Mouse (Mus musculus): ENCODE measurements around the gene Tspyl3. TPM values are rescaled to one million over a fixed set of nuclear protein-coding genes. Genes with fewer than 3 reads are reported as not detected.

Tspyl3 gene
- polyA plus RNA-seq, 1 experiment: 16.1 TPM

- no peaks in the 10 kb centered on the region for H3K27me3 ChIP-seq (ENCODE audit: control insufficient read depth, insufficient read depth, low read length)
- no peak for DNase-seq (ENCODE audit: low read depth in 1 of 2, low spot score in 2 of 2)
- no peak overlapping the region for H3K4me3 ChIP-seq (ENCODE audit: extremely low read depth, insufficient read depth, insufficient read length)
- peaks cover 18% of the 10 kb centered on the region for H3K36me3 ChIP-seq (ENCODE audit: control insufficient read depth, insufficient read depth, low read length)
- TF ChIP-seq POLR2A (IDR thresholded peaks at IDR 0.05; ENCODE audit: low read depth, low read length): no peak
- no peak for TF ChIP-seq CTCF (IDR thresholded peaks at IDR 0.05; ENCODE audit: extremely low read depth, insufficient read depth, insufficient read length, insufficient replicate concordance)
- no peak overlapping the region for H3K27ac ChIP-seq (ENCODE audit: insufficient read depth, low read length)
- 89% methylated on average over 3 of the region's 3 CpGs for WGBS
- no peaks in the 10 kb centered on the region for H3K4me1 ChIP-seq (ENCODE audit: control insufficient read depth, insufficient read depth, insufficient read length)
These were observed 45.3 kb downstream of the Tspyl3 start for GRCm38 (mm10) chr2:153179961-153180360.

- Histone ChIP-seq H3K27ac (ENCODE audit: insufficient read depth, low read length) (no peak overlapping the region), H3K4me1 (ENCODE audit: control insufficient read depth, insufficient read depth, insufficient read length) (no peaks in the 10 kb centered on the region), H3K27me3 (ENCODE audit: control insufficient read depth, insufficient read depth, low read length) (no peaks in the 10 kb centered on the region), H3K36me3 (ENCODE audit: control insufficient read depth, insufficient read depth, low read length) (peaks cover 18% of the 10 kb centered on the region), H3K4me3 (ENCODE audit: extremely low read depth, insufficient read depth, insufficient read length) (no peak overlapping the region)
- DNase-seq (ENCODE audit: low read depth in 1 of 2, low spot score in 2 of 2): no peak
- 93% methylated on average over 10 of the region's 10 CpGs for WGBS
- no peak for TF ChIP-seq POLR2A (IDR thresholded peaks at IDR 0.05; ENCODE audit: low read depth, low read length)
- TF ChIP-seq CTCF (IDR thresholded peaks at IDR 0.05; ENCODE audit: extremely low read depth, insufficient read depth, insufficient read length, insufficient replicate concordance): no peak
These were observed 45.9 kb downstream of the Tspyl3 start for GRCm38 (mm10) chr2:153179126-153179860.

GRCm38 (mm10) chr2:153177188-153177587 lies 48.1 kb downstream of the Tspyl3 start:
- H3K4me1 ChIP-seq (ENCODE audit: control insufficient read depth, insufficient read depth, insufficient read length): no peaks in the 10 kb centered on the region
- H3K4me3 ChIP-seq (ENCODE audit: extremely low read depth, insufficient read depth, insufficient read length): no peak overlapping the region
- 86% methylated on average over 3 of the region's 3 CpGs for WGBS
- TF ChIP-seq POLR2A (IDR thresholded peaks at IDR 0.05; ENCODE audit: low read depth, low read length) (no peak), CTCF (IDR thresholded peaks at IDR 0.05; ENCODE audit: extremely low read depth, insufficient read depth, insufficient read length, insufficient replicate concordance) (no peak)
- H3K36me3 ChIP-seq (ENCODE audit: control insufficient read depth, insufficient read depth, low read length): peaks cover 8% of the 10 kb centered on the region
- H3K27ac ChIP-seq (ENCODE audit: insufficient read depth, low read length): no peak overlapping the region
- no peaks in the 10 kb centered on the region for H3K27me3 ChIP-seq (ENCODE audit: control insufficient read depth, insufficient read depth, low read length)
- no peak for DNase-seq (ENCODE audit: low read depth in 1 of 2, low spot score in 2 of 2)

- DNase-seq (ENCODE audit: low read depth in 1 of 2, low spot score in 2 of 2): no peak
- WGBS: 76% methylated on average over 8 of the region's 8 CpGs
- Histone ChIP-seq H3K27ac (ENCODE audit: insufficient read depth, low read length) (no peak overlapping the region), H3K27me3 (ENCODE audit: control insufficient read depth, insufficient read depth, low read length) (no peaks in the 10 kb centered on the region), H3K36me3 (ENCODE audit: control insufficient read depth, insufficient read depth, low read length) (peaks cover 4% of the 10 kb centered on the region), H3K4me3 (ENCODE audit: extremely low read depth, insufficient read depth, insufficient read length) (no peak overlapping the region), H3K4me1 (ENCODE audit: control insufficient read depth, insufficient read depth, insufficient read length) (no peaks in the 10 kb centered on the region)
- TF ChIP-seq POLR2A (IDR thresholded peaks at IDR 0.05; ENCODE audit: low read depth, low read length) (no peak), CTCF (IDR thresholded peaks at IDR 0.05; ENCODE audit: extremely low read depth, insufficient read depth, insufficient read length, insufficient replicate concordance) (no peak)
These were observed 49.2 kb downstream of the Tspyl3 start for GRCm38 (mm10) chr2:153175995-153176570.

Other genes starting within 250 kb of the Tspyl3 start
- gene Pdrg1, start 210.0 kb downstream of the Tspyl3 start, polyA plus RNA-seq (2012; rRNA removed): 38.8 TPM in 2 replicates
- gene Xkr7, start 193.6 kb downstream of the Tspyl3 start, polyA plus RNA-seq (2012; rRNA removed): not detected in 2 replicates
- 17.5 and 19.2 TPM in 2 replicates for gene Ccm2l, start 159.5 kb downstream of the Tspyl3 start, polyA plus RNA-seq (2012; rRNA removed)
- 78.9 and 92.2 TPM in 2 replicates for gene Hck, start 117.0 kb downstream of the Tspyl3 start, polyA plus RNA-seq (2012; rRNA removed)
- 21.8 and 22.0 TPM in 2 replicates for gene Tm9sf4, start 64.1 kb downstream of the Tspyl3 start, polyA plus RNA-seq (2012; rRNA removed)
- 10.7 and 11.3 TPM in 2 replicates for gene Plagl2, start 16.0 kb upstream of the Tspyl3 start, polyA plus RNA-seq (2012; rRNA removed)
- gene Pofut1, start 16.1 kb upstream of the Tspyl3 start, polyA plus RNA-seq (2012; rRNA removed): 18.7 and 22.5 TPM in 2 replicates
- 5.1 and 5.6 TPM in 2 replicates for gene Kif3b, start 66.0 kb upstream of the Tspyl3 start, polyA plus RNA-seq (2012; rRNA removed)
- 9.9 and 10.0 TPM in 2 replicates for gene Asxl1, start 120.4 kb upstream of the Tspyl3 start, polyA plus RNA-seq (2012; rRNA removed)

Data from spleen, adult 2 months (tissue).